Mouse (Mus musculus) splenic B cell, adult 2 months (primary cell): ENCODE results near the gene Fam167b.

Source experiments
- DNase-seq: peaks from one replicate; pipeline ENCODE4 v3.0.0-alpha.2; 2011; ENCODE audit warnings: low read depth, low spot score
- H3K27me3 ChIP-seq: 2 replicates; pipeline ENCODE4 v1.6.1; 2012; ENCODE audit warnings: mild to moderate bottlenecking, low read length, moderate library complexity, mixed read lengths; ENCODE audit not compliant: control insufficient read depth, poor library complexity, insufficient read depth, severe bottlenecking
- H3K36me3 ChIP-seq: 2 replicates; pipeline ENCODE4 v1.6.1; 2012; ENCODE audit warnings: mild to moderate bottlenecking, low read length, moderate library complexity, mixed read lengths; ENCODE audit not compliant: control insufficient read depth, poor library complexity, insufficient read depth, severe bottlenecking

Fam167b gene

DNA sequence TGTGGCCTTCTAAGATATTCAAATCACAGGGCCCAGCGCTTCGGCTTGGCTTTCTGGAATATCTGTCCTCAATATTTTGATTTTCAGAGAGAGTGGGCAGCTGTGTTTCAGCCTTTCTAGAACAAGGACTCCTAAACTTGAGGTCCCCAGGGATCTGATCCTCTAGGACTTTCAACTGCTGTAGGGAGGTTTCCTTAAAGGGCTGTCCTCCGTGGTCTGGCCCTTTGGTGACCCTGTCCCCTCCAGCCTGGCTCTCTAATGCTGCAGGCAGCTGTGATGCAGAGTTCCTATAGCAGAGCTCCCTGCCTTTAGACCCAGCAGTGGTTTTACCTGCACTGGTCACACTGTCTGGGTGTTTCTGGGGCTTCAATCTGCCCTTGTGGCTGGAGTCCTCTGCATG, 38.3 kb upstream of the Fam167b start:
- no peaks in the 10 kb centered on the region; the same call in 1 of the 2 replicates for H3K36me3 ChIP-seq
- H3K27me3 ChIP-seq = no peaks in the 10 kb centered on the region
- no peak for DNase-seq

DNA sequence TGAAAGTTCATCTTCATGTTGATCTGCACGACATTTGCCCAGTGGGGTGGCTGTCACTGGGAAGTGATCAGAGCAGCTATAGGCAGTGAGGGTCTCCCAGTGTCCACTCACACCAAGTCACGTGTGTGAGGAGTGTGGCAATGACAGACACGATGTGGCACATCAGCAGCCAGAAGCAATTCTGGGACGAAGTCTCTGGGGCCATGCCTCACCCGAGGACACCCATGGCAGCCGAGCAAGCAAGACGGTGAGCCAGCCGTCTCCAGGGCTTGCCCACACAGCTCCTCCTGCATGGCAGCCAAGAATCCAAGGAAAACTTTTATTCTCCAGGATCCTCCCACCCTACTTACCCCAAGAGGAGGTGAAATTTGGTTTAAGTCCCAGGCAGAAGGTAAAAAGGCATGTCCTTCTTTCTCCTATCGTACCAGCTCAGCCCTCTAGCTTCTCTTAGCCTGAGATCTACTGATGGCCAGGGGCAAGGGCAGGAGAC, 37.5 kb upstream of the Fam167b start:
- DNase-seq = no peak
- Histone ChIP-seq H3K27me3 (no peaks in the 10 kb centered on the region), H3K36me3 (no peaks in the 10 kb centered on the region; the same call in 1 of the 2 replicates)

- no peaks in the 10 kb centered on the region for H3K27me3 ChIP-seq
- no peak for DNase-seq
- no peaks in the 10 kb centered on the region; the same call in 1 of the 2 replicates for H3K36me3 ChIP-seq
Measured at GRCm38 (mm10) chr4:129614093-129614492, 35.7 kb upstream of the Fam167b start, which contains the start of gene Dcdc2b. TSS of gene Dcdc2b (minus strand) at chr4:129614257.

DNA sequence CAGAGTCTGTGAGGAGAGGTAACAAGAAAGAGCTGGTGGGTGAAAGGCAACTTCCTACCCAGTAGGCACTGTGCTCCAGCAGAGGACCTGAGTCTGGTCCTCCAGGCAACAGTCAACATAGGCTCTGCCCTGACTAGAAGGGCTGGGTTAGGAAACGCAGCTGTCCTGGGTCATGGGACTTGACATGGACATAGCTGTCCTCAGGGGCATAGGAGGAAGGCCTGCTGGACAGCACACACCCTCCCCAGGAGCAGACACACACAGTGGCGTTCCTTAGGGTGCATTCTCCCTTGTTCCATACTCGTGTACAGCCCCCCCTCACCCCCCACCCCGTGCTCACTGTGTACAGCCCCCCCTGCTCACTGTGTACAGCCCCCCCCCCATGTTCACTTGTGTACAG, 32.1 kb upstream of the Fam167b start:
- no peaks in the 10 kb centered on the region for H3K27me3 ChIP-seq
- no peak for DNase-seq
- peaks cover 5% of the 10 kb centered on the region; the same call in 1 of the 2 replicates for H3K36me3 ChIP-seq

- no peaks in the 10 kb centered on the region for H3K27me3 ChIP-seq
- no peak for DNase-seq
- H3K36me3 ChIP-seq = peaks cover 8% of the 10 kb centered on the region
Measured at GRCm38 (mm10) chr4:129610026-129610425, 31.7 kb upstream of the Fam167b start.

DNA sequence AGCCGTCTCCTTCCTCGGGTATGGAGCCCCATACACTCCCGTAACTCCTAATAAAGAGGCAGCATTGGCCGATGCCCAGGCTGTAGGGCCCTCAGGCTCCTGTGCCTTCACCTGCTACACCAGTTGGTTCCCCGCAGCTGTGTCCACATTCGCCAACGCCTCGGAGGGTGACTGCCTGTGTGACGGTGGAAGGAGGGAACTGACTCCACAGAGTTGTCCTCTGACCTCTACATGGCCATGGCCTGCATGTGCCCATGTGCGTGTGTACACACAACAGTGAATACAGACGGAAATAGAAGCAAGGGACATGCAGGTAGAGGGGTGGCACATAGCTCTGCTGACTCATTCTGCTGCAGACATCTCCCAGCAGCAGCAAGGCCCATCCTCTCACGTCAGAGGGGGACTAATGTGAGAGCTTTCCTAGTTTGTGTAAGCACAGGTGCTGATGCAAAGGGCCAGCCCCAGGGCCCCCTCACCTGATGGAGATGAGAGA, 30.8 kb upstream of the Fam167b start:
- DNase-seq = no peak
- no peaks in the 10 kb centered on the region for H3K27me3 ChIP-seq
- H3K36me3 ChIP-seq = peaks cover 8% of the 10 kb centered on the region

DNA sequence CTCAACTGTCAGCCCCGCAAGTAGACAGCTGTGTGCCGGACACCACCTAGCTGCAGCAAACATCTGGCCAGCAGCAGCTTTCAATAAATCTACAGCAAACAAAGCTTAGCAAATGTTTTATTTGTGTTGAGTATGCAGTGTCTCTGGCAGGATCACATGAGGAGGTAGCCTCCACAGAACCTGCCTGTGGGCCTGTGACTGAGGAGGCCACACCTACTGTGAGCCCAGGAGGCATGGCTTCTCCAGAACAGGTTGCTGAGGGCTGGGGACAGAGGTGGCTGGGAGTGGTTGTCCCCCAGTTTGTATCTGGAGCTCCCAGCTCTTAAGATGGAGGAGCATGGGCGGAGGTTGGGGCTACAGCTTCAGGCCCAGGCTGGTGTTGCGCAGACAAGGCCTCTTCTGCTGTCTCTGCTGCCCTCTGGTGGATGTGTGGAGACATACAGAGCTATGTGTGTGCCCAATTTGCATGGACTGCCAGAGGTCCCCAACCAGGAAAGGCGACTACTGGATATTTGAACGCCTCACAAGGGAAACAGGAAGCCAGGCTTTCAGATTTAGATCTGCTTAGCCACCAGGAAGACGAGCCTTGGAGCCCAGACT, 30.2 kb upstream of the Fam167b start:
- Histone ChIP-seq H3K27me3 (no peaks in the 10 kb centered on the region), H3K36me3 (peaks cover 8% of the 10 kb centered on the region)
- DNase-seq = peak; percentile 93

DNA sequence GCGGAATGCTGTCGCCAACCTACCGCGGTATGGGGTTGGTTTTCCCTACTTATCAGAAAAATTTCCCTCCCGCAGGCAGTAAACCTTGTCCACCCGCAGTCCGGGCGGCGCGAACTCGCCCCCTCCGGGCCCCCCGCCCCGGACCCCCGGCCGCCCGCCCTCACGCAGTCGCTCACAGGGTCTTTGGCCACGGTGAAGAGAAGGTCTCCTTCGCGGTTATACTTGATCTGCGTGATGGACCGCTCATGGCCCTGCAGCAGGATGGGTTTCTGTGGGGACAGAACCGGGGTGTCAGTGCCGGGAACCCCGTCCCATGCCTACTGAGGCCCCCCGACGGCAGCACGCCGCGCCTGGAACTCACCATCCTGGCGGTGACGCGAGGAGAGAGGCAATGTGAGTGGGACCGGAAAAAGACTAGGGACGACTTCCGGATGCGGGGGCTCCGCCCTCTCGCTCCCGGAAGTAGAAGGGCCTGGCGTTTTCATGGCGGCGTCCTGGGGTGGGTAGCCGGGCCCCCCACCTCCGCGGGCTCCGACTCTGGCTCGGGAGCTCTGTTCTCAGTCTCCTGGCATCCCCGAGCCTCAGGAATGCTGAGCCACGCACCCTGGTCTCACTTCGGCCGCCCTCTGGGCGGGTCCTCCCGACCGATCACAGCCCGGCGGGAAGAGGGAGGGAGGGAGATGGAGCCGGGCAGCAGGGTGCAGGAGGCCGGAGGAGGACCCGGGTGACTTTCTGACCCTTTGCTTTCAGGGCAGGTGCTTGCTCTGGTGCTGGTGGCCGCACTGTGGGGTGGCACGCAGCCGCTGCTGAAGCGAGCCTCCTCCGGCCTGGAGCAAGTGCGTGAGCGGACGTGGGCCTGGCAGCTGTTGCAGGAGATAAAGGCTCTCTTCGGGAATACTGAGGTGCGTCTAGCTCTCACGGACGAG, 22.1 kb upstream of the Fam167b start, which contains the start of the genes Eif3i and Tmem234:
TSS of gene Eif3i (minus strand) at position 416 of the 926 bp plus-strand sequence.
TSS of gene Tmem234 (plus strand) at position 436 of the 926 bp plus-strand sequence.
- Histone ChIP-seq H3K36me3 (peaks cover 7% of the 10 kb centered on the region), H3K27me3 (no peaks in the 10 kb centered on the region)
- peak; percentile 85 for DNase-seq

- H3K36me3 ChIP-seq = peaks cover 2% of the 10 kb centered on the region
- H3K27me3 ChIP-seq = no peaks in the 10 kb centered on the region
- DNase-seq = no peak
Measured at GRCm38 (mm10) chr4:129588865-129589264, 10.5 kb upstream of the Fam167b start.

DNA sequence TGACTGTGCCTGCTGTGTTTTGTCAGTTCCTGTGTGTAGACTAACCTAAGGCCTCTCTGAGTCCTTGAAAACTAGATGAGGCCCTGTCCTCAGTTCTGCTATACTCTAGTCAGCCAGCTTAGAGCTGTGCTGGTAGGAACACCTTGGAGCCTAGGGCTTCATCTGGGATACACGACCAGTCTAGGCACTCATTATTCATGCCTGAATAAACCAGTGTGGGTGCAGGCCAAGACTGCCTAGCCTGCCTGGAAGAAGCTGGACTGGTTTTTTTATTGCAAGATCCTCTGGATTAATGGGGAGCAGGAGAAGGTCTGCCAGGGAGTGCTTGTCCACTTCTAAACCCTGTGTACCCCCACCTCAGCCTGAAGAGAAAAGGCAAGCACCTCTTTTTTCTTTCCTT, 8.6 kb upstream of the Fam167b start:
- DNase-seq = no peak

DNA sequence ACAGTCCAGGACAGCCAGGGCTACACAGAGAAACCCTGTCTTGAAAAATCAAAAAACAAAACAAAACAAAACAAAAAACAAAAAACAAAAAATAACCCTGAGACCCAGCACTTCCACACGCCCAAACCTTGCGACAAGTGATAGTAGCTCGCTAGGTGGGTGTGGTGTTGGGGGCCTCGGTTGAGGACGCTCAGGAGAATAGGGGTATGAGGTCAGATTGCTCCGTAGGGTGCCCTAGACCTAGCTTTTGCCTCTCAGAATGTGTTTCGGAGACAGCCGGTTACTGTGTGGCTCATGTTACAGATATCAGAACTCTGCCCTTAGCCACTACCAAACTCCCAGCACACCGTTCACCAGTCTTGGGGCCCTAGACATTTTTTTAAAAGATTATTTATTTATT, 7.4 kb upstream of the Fam167b start:
- no peak for DNase-seq
- Histone ChIP-seq H3K27me3 (no peaks in the 10 kb centered on the region), H3K36me3 (no peaks in the 10 kb centered on the region)

More for the DNA sequence above, 8.6 kb upstream of the Fam167b start:
- H3K27me3 ChIP-seq = no peaks in the 10 kb centered on the region
- H3K36me3 ChIP-seq = peaks cover 2% of the 10 kb centered on the region

DNA sequence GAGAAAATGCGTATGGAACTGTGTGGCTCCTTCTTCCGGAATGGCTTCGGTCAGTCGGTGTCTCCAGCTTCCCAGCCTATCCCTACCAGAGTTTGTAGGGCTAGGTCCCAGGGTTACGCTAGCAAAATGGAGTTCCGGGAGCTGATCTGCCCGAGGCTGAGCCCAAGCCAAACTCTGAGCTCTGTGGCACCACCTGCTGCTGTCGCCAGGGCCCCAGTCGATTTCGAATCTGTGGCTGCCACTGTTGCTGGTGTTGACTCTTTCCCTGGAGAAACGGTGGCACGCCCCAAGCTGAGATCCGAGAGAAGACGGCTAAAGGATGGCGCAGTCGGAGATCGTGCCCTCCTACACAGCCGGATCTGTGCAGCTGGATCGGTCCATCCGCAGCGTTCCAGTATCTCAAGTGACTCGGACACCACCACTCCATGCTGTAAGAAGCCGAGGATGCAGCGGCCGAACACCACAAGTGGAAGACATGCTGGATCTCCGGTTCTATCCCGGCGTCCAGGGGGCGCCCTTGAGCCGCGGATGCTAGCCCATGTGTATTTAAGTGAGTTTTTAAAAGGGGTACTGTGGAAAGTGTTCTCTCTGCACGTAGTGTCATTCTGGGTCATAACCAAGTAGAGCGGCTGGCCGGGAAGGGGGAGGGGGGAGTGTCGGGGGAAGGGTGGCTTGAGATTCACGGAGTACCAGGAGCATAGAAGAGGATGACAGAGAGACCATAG, 6.7 kb upstream of the Fam167b start:
- Histone ChIP-seq H3K36me3 (no peaks in the 10 kb centered on the region), H3K27me3 (no peaks in the 10 kb centered on the region)
- DNase-seq = peak; percentile 91

DNA sequence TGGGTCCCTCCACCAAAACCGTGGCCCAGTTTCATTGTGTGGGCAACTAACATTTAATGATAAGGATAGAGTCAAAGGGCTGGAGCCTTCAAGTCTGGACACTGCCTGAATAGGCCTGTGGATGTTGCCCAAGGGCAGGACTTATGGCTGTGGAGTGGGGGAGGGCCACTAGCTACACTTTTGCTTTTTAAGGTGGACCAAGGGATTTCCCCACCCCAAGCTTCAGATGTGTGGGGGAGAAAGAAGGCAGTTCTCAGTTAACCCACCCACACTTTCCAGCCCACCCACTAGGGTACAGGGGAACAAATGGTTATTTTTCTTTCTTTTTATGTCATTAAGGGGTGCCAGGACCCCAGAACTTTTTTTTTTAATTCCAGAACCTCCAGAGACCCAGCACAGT, 6.0 kb upstream of the Fam167b start:
- DNase-seq = peak; percentile 64
- Histone ChIP-seq H3K36me3 (no peaks in the 10 kb centered on the region), H3K27me3 (no peaks in the 10 kb centered on the region)

DNA sequence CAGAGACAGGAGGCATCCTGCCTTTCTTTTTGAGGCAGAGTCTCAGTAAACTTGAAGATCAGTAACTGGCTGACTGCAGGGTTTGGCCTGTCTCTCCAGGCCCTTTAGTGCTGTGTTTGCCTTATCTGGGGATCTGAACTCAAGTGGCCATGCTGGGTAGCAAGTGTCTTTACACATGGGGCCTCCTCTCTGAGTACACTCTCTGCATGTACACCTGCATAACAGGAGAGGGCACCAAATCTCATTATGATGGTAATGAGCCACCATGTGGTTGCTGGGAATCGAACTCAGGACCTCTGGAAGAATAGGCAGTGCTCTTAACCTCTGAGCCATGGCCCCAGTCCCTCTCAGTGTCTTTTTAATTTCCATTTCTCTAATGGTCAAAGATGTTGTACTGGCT, 3.9 kb upstream of the Fam167b start:
- Histone ChIP-seq H3K36me3 (no peaks in the 10 kb centered on the region), H3K27me3 (no peaks in the 10 kb centered on the region)
- DNase-seq = no peak
